Mouse (Mus musculus) lung, embryonic 14.5 days (tissue): ENCODE measurements at regions not wholly inside any gene's neighbourhood (a gene's known extent, or its start where the extent isn't known, plus 50 kb on each side); places are given as distances from the start of the nearest gene placed in this dataset.

Experiments used
- ATAC-seq: fragments of 200-750 bp; cut with Nextera tagmentation; 2 replicates; pipeline ENCODE4 v1.8.0; 2017; ENCODE audit warnings: mild to moderate bottlenecking, moderate TSS enrichment, moderate library complexity; ENCODE audit not compliant: insufficient read depth
- DNase-seq: peaks from one replicate; pipeline ENCODE4 v3.0.0-alpha.2; 2015
- H3K27ac ChIP-seq: fragments of 300-500 bp; sonication (generic); 2 replicates; pipeline ENCODE4 v1.5.1; 2014; ENCODE audit warnings: low read depth, mild to moderate bottlenecking, moderate library complexity
- H3K27me3 ChIP-seq: fragments of 300-500 bp; sonication (generic); 2 replicates; pipeline ENCODE4 v1.6.1; 2014; ENCODE audit warnings: low read length, control low read depth; ENCODE audit not compliant: insufficient read depth
- H3K36me3 ChIP-seq: fragments of 300-500 bp; sonication (generic); 2 replicates; pipeline ENCODE4 v1.6.1; 2014; ENCODE audit warnings: control low read depth; ENCODE audit not compliant: insufficient read depth
- H3K4me1 ChIP-seq: fragments of 300-500 bp; sonication (generic); 2 replicates; pipeline ENCODE4 v1.6.1; 2014; ENCODE audit warnings: antibody characterized with exemption, control low read depth; ENCODE audit not compliant: insufficient read depth
- H3K4me2 ChIP-seq: fragments of 300-500 bp; sonication (generic); 2 replicates; pipeline ENCODE4 v1.6.1; 2014; ENCODE audit warnings: mild to moderate bottlenecking
- H3K4me3 ChIP-seq: fragments of 300-500 bp; sonication (generic); 2 replicates; pipeline ENCODE4 v1.5.1; 2014; ENCODE audit warnings: low read depth, low read length
- H3K9ac ChIP-seq: fragments of 300-500 bp; sonication (generic); 2 replicates; pipeline ENCODE4 v1.6.1; 2014
- H3K9me3 ChIP-seq: fragments of 300-500 bp; sonication (generic); 2 replicates; pipeline ENCODE4 v1.6.1; 2016; ENCODE audit warnings: low read depth, low read length, control low read depth
- CTCF ChIP-seq: IDR thresholded peaks from 2 replicates; pipeline ENCODE4 v1.5.1; 2016; ENCODE audit warnings: antibody characterized with exemption, low read depth
- WGBS: fragments of 180-500 bp; shearing (Covaris S2); extraction: QIAGEN DNeasy Blood & Tissue Kit; methylation state at CpG from one replicate; pipeline ENCODE4 v1.1.7; 2014; 5-methylcytosine and 5-hydroxymethylcytosine counted together

- 81% methylated on average over 6 of the region's 6 CpGs for WGBS
- H3K4me1 ChIP-seq, result no peaks in the 10 kb centered on the region
- TF ChIP-seq CTCF, result no peak
- no peak overlapping the region for H3K9ac ChIP-seq
- ATAC-seq (no peak), DNase-seq (no peak)
- no peaks in the 10 kb centered on the region for H3K27me3 ChIP-seq
- H3K27ac ChIP-seq, result no peak overlapping the region
- no peaks in the 10 kb centered on the region for H3K36me3 ChIP-seq
- H3K4me3 ChIP-seq, result no peak overlapping the region
- H3K9me3 ChIP-seq, result no peaks in the 10 kb centered on the region
- no peak overlapping the region for H3K4me2 ChIP-seq
Measured at GRCm38 (mm10) chr9:113040885-113041284, 667.2 kb downstream of the Pdcd6ip start.

- H3K4me1 ChIP-seq, result no peaks in the 10 kb centered on the region
- H3K4me2 ChIP-seq, result no peak overlapping the region
- ATAC-seq (no peak), DNase-seq (no peak)
- no peak overlapping the region for H3K9ac ChIP-seq
- no peaks in the 10 kb centered on the region for H3K36me3 ChIP-seq
- no peak for TF ChIP-seq CTCF
- no peaks in the 10 kb centered on the region for H3K9me3 ChIP-seq
- no peak overlapping the region for H3K4me3 ChIP-seq
- H3K27ac ChIP-seq, result no peak overlapping the region
- H3K27me3 ChIP-seq, result no peaks in the 10 kb centered on the region
- 74% methylated on average over 5 of the region's 5 CpGs for WGBS
Measured at GRCm38 (mm10) chr9:113033996-113034395, 674.1 kb downstream of the Pdcd6ip start.

GRCm38 (mm10) chr9:113029091-113029490 is 679.0 kb downstream of the Pdcd6ip start:
- H3K36me3 ChIP-seq, result no peaks in the 10 kb centered on the region
- no peak overlapping the region for H3K4me2 ChIP-seq
- no peaks in the 10 kb centered on the region for H3K4me1 ChIP-seq
- H3K9me3 ChIP-seq, result no peaks in the 10 kb centered on the region
- no peak overlapping the region for H3K27ac ChIP-seq
- TF ChIP-seq CTCF, result no peak
- DNase-seq (no peak), ATAC-seq (no peak)
- no peaks in the 10 kb centered on the region for H3K27me3 ChIP-seq
- H3K9ac ChIP-seq, result no peak overlapping the region
- no peak overlapping the region for H3K4me3 ChIP-seq
- 66% methylated on average over 4 of the region's 4 CpGs for WGBS

- Histone ChIP-seq H3K9me3 (no peaks in the 10 kb centered on the region), H3K4me1 (no peaks in the 10 kb centered on the region), H3K27me3 (no peaks in the 10 kb centered on the region), H3K4me2 (no peak overlapping the region), H3K4me3 (no peak overlapping the region), H3K36me3 (no peaks in the 10 kb centered on the region), H3K9ac (no peak overlapping the region), H3K27ac (no peak overlapping the region)
- 71% methylated on average over 4 of the region's 4 CpGs for WGBS
- TF ChIP-seq CTCF, result no peak
- no peak for DNase-seq
- ATAC-seq, result no peak
Measured at GRCm38 (mm10) chr9:113026904-113027193, 681.2 kb downstream of the Pdcd6ip start.

GRCm38 (mm10) chr9:113026096-113026903 is 681.8 kb downstream of the Pdcd6ip start:
- H3K4me2 ChIP-seq, result no peak overlapping the region
- WGBS, result 54% methylated on average over 4 of the region's 4 CpGs
- no peak overlapping the region for H3K27ac ChIP-seq
- no peaks in the 10 kb centered on the region for H3K9me3 ChIP-seq
- no peaks in the 10 kb centered on the region for H3K4me1 ChIP-seq
- H3K27me3 ChIP-seq, result no peaks in the 10 kb centered on the region
- H3K36me3 ChIP-seq, result no peaks in the 10 kb centered on the region
- peak; percentile 56; the same call in 1 of the 2 replicates for ATAC-seq
- no peak for TF ChIP-seq CTCF
- no peak overlapping the region for H3K4me3 ChIP-seq
- DNase-seq, result peak; percentile 68
- H3K9ac ChIP-seq, result no peak overlapping the region

GRCm38 (mm10) chr9:113021866-113022645 is 686.0 kb downstream of the Pdcd6ip start:
- no peak overlapping the region for H3K27ac ChIP-seq

GRCm38 (mm10) chr9:113019576-113019975 is 688.5 kb downstream of the Pdcd6ip start:
- WGBS, result 71% methylated on average over 6 of the region's 6 CpGs
- H3K4me2 ChIP-seq, result no peak overlapping the region
- no peaks in the 10 kb centered on the region for H3K9me3 ChIP-seq
- H3K4me3 ChIP-seq, result no peak overlapping the region
- H3K36me3 ChIP-seq, result no peaks in the 10 kb centered on the region
- no peak for TF ChIP-seq CTCF
- ATAC-seq (no peak), DNase-seq (no peak)
- H3K9ac ChIP-seq, result no peak overlapping the region
- no peaks in the 10 kb centered on the region for H3K27me3 ChIP-seq
- no peak overlapping the region for H3K27ac ChIP-seq
- H3K4me1 ChIP-seq, result no peaks in the 10 kb centered on the region

More at GRCm38 (mm10) chr9:113021866-113022645, 686.0 kb downstream of the Pdcd6ip start:
- ATAC-seq (no peak), DNase-seq (no peak)
- no peak overlapping the region for H3K4me3 ChIP-seq
- WGBS, result 75% methylated on average over 6 of the region's 6 CpGs
- H3K27me3 ChIP-seq, result no peaks in the 10 kb centered on the region
- no peaks in the 10 kb centered on the region for H3K9me3 ChIP-seq
- no peak overlapping the region for H3K4me2 ChIP-seq
- no peaks in the 10 kb centered on the region for H3K36me3 ChIP-seq
- H3K4me1 ChIP-seq, result no peaks in the 10 kb centered on the region
- no peak overlapping the region for H3K9ac ChIP-seq
- TF ChIP-seq CTCF, result no peak
